Comparison of ENCODE assay signal across 9 mouse cellular contexts in genomic region chr13:114896751-114897386, GRCm38 (mm10). TPM values are rescaled to one million over a fixed set of nuclear protein-coding genes. Genes with fewer than 3 reads are reported as not detected.
A peak's percentile ranks its signal among the peaks of the same experiment; 100 is the strongest.
DNase-seq lines count a peak whose midpoint lies in the region; ATAC-seq and TF ChIP-seq lines count a peak whose summit lies in the region.
"Had no signal": no experiment of that assay in that cellular context is flagged by ENCODE, and none has a peak within 500 bp of the region (broad histone marks: within the 10 kb centered on the region; RNA-seq: fewer than 3 reads in every experiment).

No protein-coding gene starts in this region.

- peak overlapping the region; percentile 38 for H3K4me3 ChIP-seq in gastrocnemius, adult 2 months
- no peak overlapping the region for H3K4me3 ChIP-seq in intestine, embryonic 15.5 days (replicated peaks)
- H3K4me3 ChIP-seq in lung, embryonic 16.5 days (ENCODE audit: low read length), result no peak overlapping the region
- no peak overlapping the region for H3K4me3 ChIP-seq in hindbrain, embryonic 11.5 days (ENCODE audit: low read depth, low read length)
- no peak overlapping the region for H3K4me3 ChIP-seq in left cerebral cortex, adult 2 months
- H3K4me3 ChIP-seq: hindbrain, embryonic 15.5 days had no signal

- DNase-seq in adrenal gland, adult 8-10 months, result peak; percentile 92
- DNase-seq in gastrocnemius, adult 2 months, result peak; percentile 70
- DNase-seq in hindbrain, embryonic 11.5 days (ENCODE audit: low spot score), result no peak
- DNase-seq in Muller cell, postnatal 12 days (ENCODE audit: inconsistent ontology term), result no peak
- DNase-seq in c-Kit-positive CD71-positive TER-119-positive erythroid progenitor cells, embryonic 14.5 days (ENCODE audit: low spot score), result no peak
- no peak for DNase-seq in left cerebral cortex, adult 2 months (ENCODE audit: extremely low spot score in 1 of 2, low spot score in 2 of 2)

- intact Hi-C loops in gastrocnemius, adult 2 months (cut with DNase I), result loop anchor here (5.0 kb wide), 1 partner anchor 60 kb away; no protein-coding TSS in a partner anchor
- intact Hi-C loops in left cerebral cortex, adult 2 months (cut with DNase I), result no loop called here

- H3K9me3 ChIP-seq in intestine, embryonic 15.5 days, result no peaks in the 10 kb centered on the region
- H3K9me3 ChIP-seq in lung, embryonic 16.5 days (ENCODE audit: control insufficient read depth, low read length), result no peaks in the 10 kb centered on the region
- H3K9me3 ChIP-seq in hindbrain, embryonic 11.5 days (ENCODE audit: control insufficient read depth, low read length), result no peaks in the 10 kb centered on the region
- H3K9me3 ChIP-seq: hindbrain, embryonic 15.5 days had no signal

- no peaks in the 10 kb centered on the region for H3K27me3 ChIP-seq in intestine, embryonic 15.5 days (replicated peaks)
- H3K27me3 ChIP-seq in lung, embryonic 16.5 days (ENCODE audit: control insufficient read depth, insufficient read depth, low read depth, low read length), result no peaks in the 10 kb centered on the region
- no peaks in the 10 kb centered on the region for H3K27me3 ChIP-seq in hindbrain, embryonic 11.5 days (ENCODE audit: control insufficient read depth, insufficient read depth, low read length)
- H3K27me3 ChIP-seq: hindbrain, embryonic 15.5 days had no signal

- WGBS in intestine, embryonic 15.5 days, result 55% methylated on average over 10 of the region's 10 CpGs
- WGBS in lung, embryonic 16.5 days, result 37% methylated on average over 10 of the region's 10 CpGs
- WGBS in hindbrain, embryonic 11.5 days, result 78% methylated on average over 10 of the region's 10 CpGs

- H3K9ac ChIP-seq in intestine, embryonic 15.5 days, result no peak overlapping the region
- H3K9ac ChIP-seq in lung, embryonic 16.5 days (ENCODE audit: low read length), result no peak overlapping the region
- no peak overlapping the region for H3K9ac ChIP-seq in hindbrain, embryonic 11.5 days (ENCODE audit: low read depth, low read length)
- H3K9ac ChIP-seq: hindbrain, embryonic 15.5 days had no signal

- no peaks in the 10 kb centered on the region for H3K36me3 ChIP-seq in intestine, embryonic 15.5 days
- no peaks in the 10 kb centered on the region for H3K36me3 ChIP-seq in lung, embryonic 16.5 days (ENCODE audit: control insufficient read depth, insufficient read depth, low read length)
- H3K36me3 ChIP-seq in hindbrain, embryonic 11.5 days (ENCODE audit: control insufficient read depth, insufficient read depth, low read length), result no peaks in the 10 kb centered on the region
- H3K36me3 ChIP-seq: hindbrain, embryonic 15.5 days had no signal

- no peak overlapping the region for H3K4me2 ChIP-seq in intestine, embryonic 15.5 days (replicated peaks)
- no peak overlapping the region for H3K4me2 ChIP-seq in lung, embryonic 16.5 days (ENCODE audit: low read depth, low read length)
- no peak overlapping the region for H3K4me2 ChIP-seq in hindbrain, embryonic 11.5 days (replicated peaks; ENCODE audit: low read depth, low read length)
- H3K4me2 ChIP-seq: hindbrain, embryonic 15.5 days had no signal

- H3K4me1 ChIP-seq in intestine, embryonic 15.5 days (replicated peaks), result no peaks in the 10 kb centered on the region
- peaks cover 14% of the 10 kb centered on the region; the same call in 1 of the 2 replicates for H3K4me1 ChIP-seq in lung, embryonic 16.5 days (replicated peaks; ENCODE audit: control insufficient read depth, insufficient read depth, low read length)
- H3K4me1 ChIP-seq in hindbrain, embryonic 11.5 days (replicated peaks; ENCODE audit: control insufficient read depth, insufficient read depth, low read length), result no peaks in the 10 kb centered on the region
- H3K4me1 ChIP-seq: hindbrain, embryonic 15.5 days had no signal

- peak overlapping the region; percentile 74 for H3K27ac ChIP-seq in gastrocnemius, adult 2 months
- H3K27ac ChIP-seq in intestine, embryonic 15.5 days, result 0 out of 2 replicates have a peak overlapping the region, but pooled peaks have one; percentile 22
- H3K27ac ChIP-seq in lung, embryonic 16.5 days (ENCODE audit: low read length), result peak overlapping the region; percentile 67
- no peak overlapping the region for H3K27ac ChIP-seq in hindbrain, embryonic 11.5 days (ENCODE audit: low read depth, low read length)
- no peak overlapping the region for H3K27ac ChIP-seq in left cerebral cortex, adult 2 months
- H3K27ac ChIP-seq: hindbrain, embryonic 15.5 days had no signal

- no peak for TF ChIP-seq CTCF in gastrocnemius, adult 2 months (IDR thresholded peaks at IDR 0.05)
- TF ChIP-seq CTCF in left cerebral cortex, adult 2 months (IDR thresholded peaks at IDR 0.05), result no peak

- ATAC-seq in intestine, embryonic 15.5 days, result peak; percentile 75
- ATAC-seq in lung, embryonic 16.5 days (ENCODE audit: low read depth), result peak; percentile 90
- no peak for ATAC-seq in hindbrain, embryonic 11.5 days (ENCODE audit: low FRiP score)

RNA-seq across cellular contexts. Expression of gene Itga2, which starts 35.0 kb away (rescaled TPM):
- 1 to 10 TPM in 2 of 4 experiments, under 1 TPM in 2; 0.52 to 1.8 (median 1.2) TPM for total RNA-seq in adrenal gland, adult 8-10 months (2022)
- total RNA-seq in gastrocnemius, adult 2 months (2021), result 1 to 10 TPM in 1 of 2 experiments, under 1 TPM in 1; 0.43 to 2.3 TPM
- 7.0 and 9.8 TPM in 2 replicates for polyA plus RNA-seq in intestine, embryonic 15.5 days (2015; fragmentation: Nextera tagmentation; extraction: Ambion mirVana)
- polyA plus RNA-seq in lung, embryonic 16.5 days (2015; fragmentation: Nextera tagmentation; extraction: Ambion mirVana), result 9.6 and 10.1 TPM in 2 replicates
- polyA plus RNA-seq in hindbrain, embryonic 11.5 days (2014; fragmentation: Nextera tagmentation; extraction: Ambion mirVana), result 0.80 and 2.3 TPM in 2 replicates
- total RNA-seq in left cerebral cortex, adult 2 months (2021), result under 1 TPM in 1 of 2 experiments, not detected in 1; 0.05 TPM

Comparison
In these comparisons a context has a peak if more than half of its experiments do, and no peak if none do; other contexts are left out.
1. DNase-seq: peak in adrenal gland, adult 8-10 months (single experiment) and gastrocnemius, adult 2 months (single experiment); none in hindbrain, embryonic 11.5 days (single experiment), Muller cell, postnatal 12 days (single experiment), c-Kit-positive CD71-positive TER-119-positive erythroid progenitor cells, embryonic 14.5 days (single experiment) and left cerebral cortex, adult 2 months (0 of 2).
2. H3K27ac ChIP-seq: peak in gastrocnemius, adult 2 months (single experiment), intestine, embryonic 15.5 days (single experiment) and lung, embryonic 16.5 days (single experiment); none in hindbrain, embryonic 11.5 days (single experiment) and left cerebral cortex, adult 2 months (single experiment).